Mouse (Mus musculus) T-helper 2 cell (primary cell): ENCODE results near the gene Olfr211.
"Not testable (repeated sequence)": the region's sequence is repeated elsewhere in the genome, so short reads cannot be mapped to it uniquely, and the experiment has no call there.

Source experiments
- in situ Hi-C: fragments of 300-600 bp; cut with MboI, MseI; formaldehyde crosslinking; loops from one replicate; pipeline ENCODE4 v1.15.1; 2025; ENCODE audit warnings: high pct_unique_total_duplicates

Gene Olfr211

GRCm38 (mm10) chr6:116488791-116489190 lies at the start of gene Olfr211:
Gene Olfr211, plus strand, starts transcription at chr6:116489091.
- in situ Hi-C loops, result no loop called here

- in situ Hi-C loops, result no loop called here
These were observed 49.4 kb upstream of the Olfr211 start for GRCm38 (mm10) chr6:116439531-116439930.

GRCm38 (mm10) chr6:116440447-116440846 lies 48.4 kb upstream of the Olfr211 start:
- in situ Hi-C loops, result loop anchor here (5.0 kb wide), 1 partner anchor 62 kb away; no protein-coding TSS in a partner anchor

GRCm38 (mm10) chr6:116440849-116441248 lies 48.0 kb upstream of the Olfr211 start:
- in situ Hi-C loops, result loop anchor here (5.0 kb wide), 1 partner anchor 61 kb away; no protein-coding TSS in a partner anchor

GRCm38 (mm10) chr6:116455781-116456180 lies 33.1 kb upstream of the Olfr211 start:
- in situ Hi-C loops, result no loop called here

GRCm38 (mm10) chr6:116456482-116456881 lies 32.4 kb upstream of the Olfr211 start:
- in situ Hi-C loops, result no loop called here

- in situ Hi-C loops, result no loop called here
These were observed 30.2 kb upstream of the Olfr211 start for GRCm38 (mm10) chr6:116458728-116459127.

GRCm38 (mm10) chr6:116459232-116459631 lies 29.7 kb upstream of the Olfr211 start:
- in situ Hi-C loops, result no loop called here

- in situ Hi-C loops, result no loop called here
These were observed 28.2 kb upstream of the Olfr211 start, which contains the start of gene Alox5 for GRCm38 (mm10) chr6:116460544-116461283. Gene Alox5, minus strand, starts transcription at chr6:116461178.

GRCm38 (mm10) chr6:116468081-116468480 lies 20.8 kb upstream of the Olfr211 start:
- in situ Hi-C loops, result no loop called here

GRCm38 (mm10) chr6:116485081-116485480 lies 3.8 kb upstream of the Olfr211 start:
- in situ Hi-C loops, result no loop called here

- in situ Hi-C loops, result no loop called here
These were observed 2.1 kb upstream of the Olfr211 start for GRCm38 (mm10) chr6:116486833-116487232.

GRCm38 (mm10) chr6:116493742-116494141 lies 4.9 kb downstream of the Olfr211 start:
- in situ Hi-C loops, result no loop called here

GRCm38 (mm10) chr6:116495960-116496359 lies 7.1 kb downstream of the Olfr211 start:
- in situ Hi-C loops, result no loop called here

- in situ Hi-C loops, result not testable (repeated sequence)
These were observed 17.6 kb downstream of the Olfr211 start, which contains the start of gene Olfr212 for GRCm38 (mm10) chr6:116506302-116507003. Gene Olfr212, plus strand, starts transcription at chr6:116506516.

- in situ Hi-C loops, result no loop called here
These were observed 25.9 kb downstream of the Olfr211 start for GRCm38 (mm10) chr6:116514832-116515231.

GRCm38 (mm10) chr6:116538156-116538555 lies 49.3 kb downstream of the Olfr211 start, which contains the start of gene Olfr213:
Gene Olfr213, plus strand, starts transcription at chr6:116538456.
- in situ Hi-C loops, result no loop called here

GRCm38 (mm10) chr6:116542500-116542899 lies 53.6 kb downstream of the Olfr211 start:
- in situ Hi-C loops, result no loop called here
